Mouse (Mus musculus): ENCODE data around the gene Fam133b. TPM values are rescaled to one million over a fixed set of nuclear protein-coding genes. Genes with fewer than 3 reads are reported as not detected.
"Not testable (repeated sequence)": the region's sequence is repeated elsewhere in the genome, so short reads cannot be mapped to it uniquely, and the experiment has no call there.

Gene Fam133b
- polyA plus RNA-seq, 3 experiments from 2014 or later: 40.1 to 59.9 (median 53.6) TPM

DNA sequence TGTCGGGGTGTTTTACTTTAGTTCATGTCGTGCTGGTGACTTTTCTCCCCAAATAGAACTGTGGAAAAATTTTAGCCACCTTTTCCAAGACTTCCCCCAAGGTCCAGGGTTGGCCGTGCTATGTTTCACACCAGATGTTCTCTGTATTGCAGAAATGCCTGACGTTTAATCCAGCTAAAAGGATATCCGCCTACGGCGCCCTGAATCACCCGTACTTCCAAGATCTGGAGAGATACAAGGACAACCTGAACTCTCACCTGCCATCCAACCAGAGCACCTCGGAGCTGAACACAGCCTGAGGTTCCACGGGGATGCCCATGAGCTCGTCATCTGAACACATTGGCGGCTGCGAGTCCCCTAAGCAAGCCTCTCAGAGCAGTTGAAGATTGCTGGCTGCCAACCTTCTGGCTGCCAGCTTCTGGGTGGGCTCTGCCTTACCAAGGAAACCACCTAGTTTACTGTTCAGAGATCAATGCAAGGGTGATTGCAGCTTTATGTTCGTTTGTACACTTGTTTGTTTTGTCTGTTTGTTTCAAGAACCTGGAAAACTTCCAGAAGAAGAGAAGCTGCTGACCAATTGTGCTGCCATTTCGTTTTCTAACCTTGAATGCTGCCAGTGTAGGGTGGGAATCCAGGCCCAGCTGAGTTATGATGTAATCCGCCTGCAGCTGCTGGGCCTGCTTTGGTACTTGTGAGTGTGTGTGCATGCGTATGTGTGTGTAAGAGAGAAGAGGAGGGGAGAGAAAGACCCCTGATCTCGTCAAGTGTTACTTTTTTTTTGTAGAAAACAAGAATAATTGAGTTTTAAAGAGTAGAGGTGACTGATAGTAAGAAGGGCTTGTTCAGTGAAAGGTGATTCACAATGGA lies 22.9 kb upstream of the Fam133b start:
- ATAC-seq: no peak

DNA sequence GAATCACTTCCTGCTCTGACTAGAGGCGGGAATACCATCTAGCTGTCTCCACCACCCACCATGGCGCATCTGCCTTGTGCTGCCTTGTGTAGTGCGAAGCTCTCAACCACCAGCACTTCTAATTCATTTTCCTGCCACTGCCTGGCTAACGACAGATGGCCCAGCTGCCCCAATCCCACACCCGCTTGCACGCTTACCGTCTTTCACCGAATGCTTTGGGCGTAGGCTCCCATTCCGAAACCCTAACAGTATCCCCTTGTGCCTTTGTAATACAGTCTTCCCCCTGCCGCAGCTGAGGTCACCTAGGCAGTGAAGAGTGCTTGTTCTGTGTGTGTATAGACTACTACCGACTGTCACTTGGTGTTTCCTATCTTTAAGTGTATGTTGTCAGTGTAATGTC lies 21.9 kb upstream of the Fam133b start:
- ATAC-seq: no peak

DNA sequence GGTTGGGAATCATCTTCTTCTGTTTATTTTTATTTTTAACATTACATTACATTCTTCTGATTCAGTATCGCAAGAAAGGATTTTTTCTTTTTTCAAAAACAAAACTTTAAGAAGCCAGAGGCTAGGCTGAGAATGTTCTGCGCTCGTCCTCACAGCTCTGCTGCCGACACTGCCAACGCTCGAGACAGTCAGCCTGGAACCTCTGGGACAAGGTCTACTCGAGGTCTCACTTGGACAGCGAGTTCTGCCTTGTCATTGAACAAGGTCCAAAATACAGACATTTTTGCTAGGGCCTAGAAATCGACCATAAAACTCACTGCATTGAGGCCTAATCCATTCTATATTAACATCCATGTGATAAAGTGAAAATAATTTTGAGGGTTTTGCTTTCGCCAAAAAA lies 20.8 kb upstream of the Fam133b start:
- ATAC-seq: no peak

GRCm38 (mm10) chr5:3527041-3527691 lies 16.5 kb upstream of the Fam133b start:
- no peak for ATAC-seq

DNA sequence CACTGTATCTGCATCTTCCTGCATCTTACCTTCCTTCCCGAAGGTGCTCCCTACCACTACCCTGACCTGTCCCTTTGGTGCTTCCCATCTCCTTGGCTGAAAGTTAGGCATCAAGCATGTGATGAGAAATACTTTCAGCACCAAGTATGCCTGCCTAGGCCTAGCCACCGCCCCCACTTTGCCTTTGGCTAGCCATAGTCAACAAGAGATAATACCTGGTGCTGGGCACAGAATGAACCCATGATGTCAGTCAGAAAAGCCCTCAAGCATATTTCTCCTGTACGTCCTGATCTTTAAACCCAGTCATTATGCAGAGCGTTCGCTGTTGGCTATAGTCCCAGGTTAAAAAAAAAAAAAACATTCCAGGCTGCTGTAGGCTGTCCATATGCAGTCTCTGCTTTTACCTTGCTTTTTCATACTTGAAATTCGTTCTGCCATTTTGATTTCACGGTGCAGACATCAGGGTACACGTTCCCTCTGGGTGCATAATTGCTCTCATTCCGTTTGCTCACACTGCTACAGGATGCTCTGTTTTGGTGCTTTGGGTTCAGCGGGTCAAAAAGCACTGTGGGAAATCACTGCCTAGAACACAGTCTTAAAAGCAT lies 13.9 kb upstream of the Fam133b start:
- ATAC-seq: no peak

- ATAC-seq: not testable (repeated sequence)
Measured at GRCm38 (mm10) chr5:3532048-3532447, 11.6 kb upstream of the Fam133b start.

- ATAC-seq: no peak
Measured at GRCm38 (mm10) chr5:3536592-3537212, 6.9 kb upstream of the Fam133b start.

DNA sequence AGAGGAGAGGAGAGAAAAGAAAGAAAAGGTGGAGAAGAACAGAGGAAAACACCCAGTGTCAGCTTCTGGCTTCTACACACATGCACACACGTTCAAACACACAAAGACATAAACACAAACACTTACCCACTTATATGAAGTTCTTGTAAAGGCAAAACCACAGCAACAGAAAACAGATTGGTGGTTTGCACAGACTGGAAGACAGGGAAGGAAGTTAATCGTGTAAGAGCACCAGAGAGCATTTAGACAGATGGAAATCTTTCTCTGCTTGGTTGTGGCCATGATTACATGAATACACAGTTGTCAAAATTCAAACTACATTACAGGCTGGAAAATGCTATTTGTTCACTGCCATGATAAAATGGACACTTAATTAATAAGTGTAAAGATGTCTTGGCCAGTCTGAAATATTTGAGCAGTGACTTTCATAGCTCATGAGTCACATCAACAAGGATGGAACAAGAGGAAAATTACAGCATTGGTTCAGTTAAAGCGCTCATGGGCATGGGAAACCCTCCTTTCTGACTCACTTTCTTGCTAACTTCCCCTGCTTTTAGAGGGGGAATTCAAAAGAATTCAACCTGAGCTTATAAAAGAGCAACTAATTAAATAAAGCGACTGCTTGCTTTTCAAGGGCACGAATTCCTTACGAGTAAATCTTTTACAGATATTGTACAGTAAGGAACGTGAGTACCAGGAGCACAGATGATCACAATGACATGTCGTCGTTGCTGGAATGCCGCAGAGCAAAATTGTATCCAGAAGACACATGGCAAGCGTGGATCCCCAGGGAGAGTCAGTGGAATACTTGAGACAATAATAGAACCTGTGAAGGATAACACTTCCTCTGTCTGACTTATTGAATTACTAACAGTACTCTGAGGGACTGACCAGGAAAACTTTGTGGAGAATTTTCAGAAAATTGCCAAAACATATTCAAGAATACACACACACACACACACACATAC lies 4.8 kb upstream of the Fam133b start:
- ATAC-seq: no peak

- no peak for ATAC-seq
Measured at GRCm38 (mm10) chr5:3541871-3542270, 1.8 kb upstream of the Fam133b start.

DNA sequence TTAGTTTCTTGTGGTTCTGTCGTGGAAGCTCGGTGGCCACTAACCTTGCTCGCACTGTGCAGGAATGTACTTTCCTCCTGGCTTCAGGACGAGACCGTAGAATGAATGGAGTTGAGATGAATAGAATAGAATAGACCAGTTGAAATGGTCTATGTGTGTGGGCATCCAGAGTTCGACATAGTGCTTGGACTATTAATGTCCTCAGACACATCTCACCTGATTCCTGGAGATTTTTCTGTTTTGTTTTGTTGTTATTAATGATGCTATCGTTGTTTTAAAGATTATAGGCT lies 792 bp downstream of the Fam133b start:
- ATAC-seq: no peak

DNA sequence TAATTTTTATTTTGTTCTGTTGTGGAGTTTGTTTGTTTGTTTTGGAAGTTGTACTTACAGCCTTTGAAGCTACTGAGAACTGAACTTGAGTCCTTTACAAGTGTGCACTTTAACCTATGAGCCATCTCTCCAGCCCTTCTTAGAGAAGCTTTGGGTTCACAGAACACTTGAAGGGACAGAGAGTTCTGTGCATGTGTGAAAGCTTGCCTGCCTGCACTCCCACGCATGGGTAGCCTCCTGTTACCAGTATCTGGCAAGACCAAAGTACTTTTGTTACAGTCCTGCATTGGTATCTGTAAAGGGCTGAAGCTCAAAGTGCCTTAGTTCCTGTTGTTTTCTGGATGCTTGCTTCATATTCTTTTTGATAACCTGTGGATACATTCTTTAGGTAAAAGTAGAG lies 2.6 kb downstream of the Fam133b start:
- no peak for ATAC-seq

DNA sequence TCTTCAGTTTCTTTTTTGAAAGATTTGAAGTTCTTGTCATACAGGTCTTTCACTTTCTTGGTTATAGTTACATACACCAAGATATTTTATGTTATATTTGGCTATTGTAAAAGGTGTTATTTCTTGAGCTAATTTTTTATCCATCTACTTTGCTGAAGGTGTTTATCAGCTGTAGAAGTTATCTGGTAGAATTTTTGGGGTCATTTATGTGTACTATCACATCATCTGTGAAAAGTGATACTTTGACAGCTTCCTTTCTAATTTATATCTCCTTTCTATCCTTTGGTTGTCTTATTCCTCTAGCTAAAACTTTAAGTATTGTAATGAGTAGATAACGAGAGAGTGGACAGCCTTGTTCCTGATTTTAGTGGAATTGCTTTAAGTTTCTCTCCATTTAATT lies 7.8 kb downstream of the Fam133b start:
- no peak for ATAC-seq

GRCm38 (mm10) chr5:3554198-3554597 lies 10.6 kb downstream of the Fam133b start:
- ATAC-seq: no peak

DNA sequence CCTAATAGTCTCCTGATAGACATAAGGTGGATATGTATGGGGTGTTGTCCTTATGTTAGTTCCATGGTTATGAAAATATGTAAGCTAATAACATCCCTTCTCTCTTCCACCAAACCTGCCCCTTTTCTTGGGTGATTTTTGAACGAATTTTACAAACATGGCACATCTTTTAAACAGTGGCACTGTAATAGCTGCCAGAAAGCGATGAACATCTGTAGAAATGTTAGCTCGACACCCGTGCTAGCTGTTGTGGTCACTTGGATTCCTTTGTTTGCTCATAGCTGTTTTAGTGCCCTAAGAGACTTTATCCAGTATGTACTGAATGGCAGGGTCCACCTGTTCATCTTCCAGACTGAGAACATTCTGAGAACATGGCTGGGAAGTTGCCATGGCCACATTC lies 27.6 kb downstream of the Fam133b start, which contains the start of gene 1700109H08Rik:
Gene 1700109H08Rik (plus strand): TSS at position 301 of the 400 bp plus-strand sequence.
- ATAC-seq: no peak

DNA sequence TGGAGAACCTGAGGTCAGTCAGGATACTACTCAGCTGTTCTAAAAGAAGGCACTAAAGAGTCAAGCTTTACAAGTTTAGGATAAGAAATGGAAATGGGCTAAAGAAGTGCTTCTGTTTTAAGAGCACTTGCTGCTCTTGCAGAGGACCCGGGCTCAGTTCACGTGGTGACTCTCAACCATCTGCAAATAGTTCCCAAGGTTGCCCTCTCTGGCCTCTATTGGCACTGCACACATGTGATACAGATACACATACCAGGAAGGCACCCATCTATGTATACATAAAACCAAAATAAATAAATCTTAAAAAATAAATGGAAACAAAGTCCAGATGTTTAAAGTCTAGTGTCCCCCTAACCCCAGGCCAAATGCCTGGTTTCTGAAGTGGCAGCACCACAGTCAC lies 31.2 kb downstream of the Fam133b start:
- ATAC-seq: no peak

DNA sequence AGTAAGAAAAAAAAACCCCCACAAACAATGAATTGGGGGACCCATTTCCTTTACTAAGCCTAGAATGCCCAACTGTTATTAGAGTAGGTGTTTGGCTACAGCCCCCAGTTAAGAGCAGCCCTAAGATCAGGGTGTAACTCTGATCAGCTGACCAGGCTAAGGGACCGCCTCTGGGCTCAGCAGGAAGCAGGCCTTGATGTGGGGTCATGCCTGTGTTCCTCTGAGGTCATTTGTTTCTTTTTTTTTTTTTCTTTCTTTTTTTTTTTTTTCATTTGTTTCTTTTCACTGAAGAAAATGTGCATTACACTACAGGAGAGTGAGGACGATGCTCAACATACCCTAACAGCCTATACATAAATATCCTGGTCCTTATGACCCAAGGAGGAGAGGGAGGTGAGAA lies 34.3 kb downstream of the Fam133b start:
- no peak for ATAC-seq

DNA sequence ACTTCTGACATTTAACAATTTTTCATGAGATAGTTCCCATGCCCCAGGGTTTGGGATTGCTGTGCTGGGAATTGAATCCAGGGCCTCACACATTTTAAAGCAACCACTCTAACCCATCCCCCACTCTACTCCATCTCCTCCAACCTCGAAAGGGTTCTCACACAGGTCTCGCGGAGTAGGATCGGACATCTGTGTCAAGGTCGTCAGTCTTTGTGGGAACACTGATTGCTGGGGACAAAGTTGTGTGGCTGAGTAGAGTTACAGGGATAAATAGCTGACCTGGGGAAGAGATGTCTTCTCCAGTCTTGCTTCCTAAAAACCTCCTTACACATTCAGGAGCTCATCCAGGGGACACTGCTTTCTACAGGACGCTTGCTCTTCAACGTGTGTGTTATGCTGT lies 35.4 kb downstream of the Fam133b start:
- no peak for ATAC-seq

GRCm38 (mm10) chr5:3595693-3596398 lies 52.2 kb downstream of the Fam133b start, which contains the start of gene Pex1:
TSS of gene Pex1 (plus strand) at chr5:3596066.
- ATAC-seq: peak; percentile 98

GRCm38 (mm10) chr5:3596399-3596766 lies 52.8 kb downstream of the Fam133b start, which contains the start of gene Rbm48:
TSS of gene Rbm48 (minus strand) at chr5:3596585.
- ATAC-seq: peak; percentile 38

DNA sequence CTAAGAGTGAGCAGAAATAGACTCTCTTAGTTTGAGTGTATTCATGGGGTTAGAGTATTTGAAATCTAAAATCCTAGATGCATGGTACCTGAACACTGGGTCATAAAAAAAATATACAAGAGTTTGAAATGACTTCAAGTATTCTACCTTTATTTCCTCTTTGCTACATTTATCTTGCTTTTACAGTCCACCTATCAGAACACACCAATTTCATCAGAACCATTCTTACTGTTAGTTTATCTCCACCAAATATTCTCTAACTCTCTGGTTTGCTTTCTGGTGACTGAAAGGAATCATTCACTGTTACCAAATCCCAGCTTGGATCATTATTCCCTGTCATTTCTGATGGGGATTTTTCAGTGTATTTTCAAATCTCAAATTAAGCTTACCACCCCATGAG lies 53.5 kb downstream of the Fam133b start:
- ATAC-seq: no peak

- ATAC-seq: no peak
Measured at GRCm38 (mm10) chr5:3598766-3599165, 55.1 kb downstream of the Fam133b start.
